Mouse (Mus musculus) neural tube, embryonic 11.5 days (tissue): ENCODE results near the gene Tmem202. TPM values are rescaled to one million over a fixed set of nuclear protein-coding genes. Genes with fewer than 3 reads are reported as not detected.

Experiments used
- polyA plus RNA-seq: library from polyadenylated mRNA; unstranded; fragments of >200 nt; fragmentation: Nextera tagmentation; extraction: Ambion mirVana; gene quantifications from 2 replicates; pipeline ENCODE4 v1.2.1, GENCODE M21; 2014

Gene Tmem202
- polyA plus RNA-seq, 1 experiment from 2014 or later = not detected

Other genes starting within 250 kb of the Tmem202 start
- gene Adpgk, start 248.3 kb downstream of the Tmem202 start, polyA plus RNA-seq = 48.6 and 50.0 TPM in 2 replicates
- gene Bbs4, start 186.3 kb downstream of the Tmem202 start, polyA plus RNA-seq = 18.5 and 22.1 TPM in 2 replicates
- gene Arih1, start 53.2 kb downstream of the Tmem202 start, polyA plus RNA-seq = 18.5 and 22.1 TPM in 2 replicates
- gene Hexa, start 307 bp downstream of the Tmem202 start, polyA plus RNA-seq = 43.2 and 49.9 TPM in 2 replicates
- gene Celf6, start 38.1 kb upstream of the Tmem202 start, polyA plus RNA-seq = 6.1 and 6.3 TPM in 2 replicates
- gene Parp6, start 77.4 kb upstream of the Tmem202 start, polyA plus RNA-seq = 107 and 135 TPM in 2 replicates
- gene Pkm, start 116.5 kb upstream of the Tmem202 start, polyA plus RNA-seq = 2,042 and 2,202 TPM in 2 replicates
- 0.17 and 0.43 TPM in 2 replicates for gene Gramd2, start 140.3 kb upstream of the Tmem202 start, polyA plus RNA-seq
- gene Senp8, start 210.9 kb upstream of the Tmem202 start, polyA plus RNA-seq = 19.8 and 22.0 TPM in 2 replicates
- 22.2 and 24.5 TPM in 2 replicates for gene Myo9a, start 211.0 kb upstream of the Tmem202 start, polyA plus RNA-seq